Mouse (Mus musculus): ENCODE data around the gene Rnpepl1.
A peak's percentile ranks its signal among the peaks of the same experiment; 100 is the strongest.

Gene Rnpepl1

DNA sequence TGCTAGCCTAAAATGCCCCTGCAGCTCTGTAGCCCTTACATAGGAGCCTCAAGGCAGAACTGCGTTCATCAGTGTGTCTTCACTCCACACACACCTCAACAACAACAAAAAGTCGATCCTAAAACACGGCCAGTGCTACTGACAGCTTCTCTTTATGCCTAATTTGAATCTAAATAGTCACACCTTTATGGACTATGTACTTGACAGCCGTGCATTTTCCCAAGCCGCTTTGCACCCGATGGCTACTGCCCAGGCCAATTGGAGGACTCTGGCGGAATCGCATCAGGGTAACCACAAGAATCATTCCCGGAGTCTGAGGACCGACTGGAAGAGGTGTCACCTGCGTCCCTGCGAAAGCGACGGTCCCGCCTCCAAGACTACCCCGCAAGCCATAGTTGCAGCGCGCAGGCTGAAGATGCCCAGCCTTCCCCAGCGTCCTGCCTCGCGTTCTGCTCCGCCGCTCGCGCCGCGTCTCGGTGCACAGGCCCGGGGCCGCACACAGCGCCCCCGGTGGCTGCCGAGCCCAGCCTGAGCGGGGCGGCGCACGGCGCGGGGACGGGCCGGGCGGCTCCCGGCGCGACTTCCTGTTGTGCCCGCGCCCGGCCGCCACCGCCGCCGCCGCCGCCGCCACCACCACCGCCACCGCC is at the start of gene Rnpepl1:
Gene Rnpepl1, plus strand, starts transcription at position 545 of the 647 bp plus-strand sequence.
- DNase-seq (ENCODE audit: low spot score) = peak; percentile 83

DNA sequence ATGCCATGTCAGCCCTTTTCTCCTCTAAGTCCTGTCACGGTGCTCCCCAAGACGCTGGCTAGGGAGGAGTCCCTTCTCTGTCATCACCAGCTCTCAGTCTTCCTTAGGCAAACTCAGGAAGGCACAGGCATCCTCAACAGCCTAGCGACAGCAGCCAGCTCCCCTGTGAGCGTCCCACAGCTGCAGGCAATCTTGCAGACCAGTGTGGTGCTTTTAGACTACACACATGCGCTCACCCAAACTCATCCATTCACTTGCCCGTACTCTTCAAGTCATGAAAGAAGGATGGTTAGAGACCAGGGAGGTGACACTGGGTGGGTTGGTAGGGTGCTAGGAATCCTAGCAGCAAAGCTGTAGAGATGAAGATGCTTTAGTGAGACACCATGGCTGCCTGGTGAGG is 49.1 kb upstream of the Rnpepl1 start:
- DNase-seq (ENCODE audit: low spot score) = no peak

DNA sequence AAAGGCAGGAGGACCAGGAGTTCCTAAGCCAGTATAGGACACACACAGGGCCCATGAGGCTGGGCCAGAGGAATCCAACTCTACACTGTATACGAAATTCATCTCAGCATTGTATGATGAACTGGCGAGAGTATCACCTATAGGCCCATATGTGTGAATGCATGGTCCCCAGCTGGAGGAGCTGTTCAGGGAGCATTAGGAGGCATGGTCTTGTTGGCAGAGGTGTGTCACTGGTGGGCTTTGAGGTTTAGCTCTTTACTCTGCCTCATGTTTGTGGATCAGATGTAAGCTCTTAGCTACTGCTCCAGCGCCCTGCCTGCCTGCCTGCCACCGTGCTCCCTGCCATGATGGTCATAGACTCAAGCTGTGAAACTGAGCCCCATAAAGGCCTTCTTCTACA is 47.3 kb upstream of the Rnpepl1 start:
- no peak for DNase-seq (ENCODE audit: low spot score)

DNA sequence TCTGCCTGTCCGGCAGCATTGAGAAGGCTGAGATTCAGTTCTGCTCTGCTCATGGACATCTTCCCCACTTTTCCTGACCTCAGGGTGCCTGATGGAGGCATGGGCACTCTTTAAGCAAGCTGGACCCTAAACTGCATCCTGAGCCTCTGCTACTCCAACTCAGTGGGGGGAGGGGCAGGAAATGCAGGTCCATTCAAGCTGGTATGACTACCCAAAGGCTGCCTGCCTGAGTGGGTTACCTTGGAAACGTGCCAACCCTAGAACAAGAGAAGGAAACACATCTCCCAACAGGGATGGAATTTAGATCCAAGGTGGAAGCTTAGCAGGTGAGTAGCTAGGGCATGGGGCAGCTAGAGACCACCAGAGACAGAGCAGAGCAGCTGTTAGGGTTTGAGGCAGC is 44.4 kb upstream of the Rnpepl1 start:
- no peak for DNase-seq (ENCODE audit: low spot score)

DNA sequence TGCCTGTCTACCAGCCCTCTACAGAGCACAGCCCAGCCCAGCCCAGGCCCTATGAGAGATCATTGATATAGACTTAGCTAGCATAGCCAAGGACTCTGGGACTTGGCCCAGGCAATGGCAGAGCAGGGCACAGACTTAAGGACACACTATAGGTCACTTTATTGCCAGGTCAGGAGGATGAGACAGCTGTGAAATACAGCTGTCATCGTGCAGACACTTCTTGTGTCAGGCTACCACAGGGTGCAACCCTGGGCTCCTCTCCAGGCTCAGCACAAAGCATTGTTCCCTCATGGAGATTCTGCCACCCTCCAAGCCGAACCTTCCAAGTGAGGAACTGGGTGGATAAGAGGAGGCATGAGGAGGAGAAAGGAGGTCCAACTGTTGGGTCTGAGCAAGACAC is 40.6 kb upstream of the Rnpepl1 start:
- DNase-seq (ENCODE audit: low spot score) = no peak

DNA sequence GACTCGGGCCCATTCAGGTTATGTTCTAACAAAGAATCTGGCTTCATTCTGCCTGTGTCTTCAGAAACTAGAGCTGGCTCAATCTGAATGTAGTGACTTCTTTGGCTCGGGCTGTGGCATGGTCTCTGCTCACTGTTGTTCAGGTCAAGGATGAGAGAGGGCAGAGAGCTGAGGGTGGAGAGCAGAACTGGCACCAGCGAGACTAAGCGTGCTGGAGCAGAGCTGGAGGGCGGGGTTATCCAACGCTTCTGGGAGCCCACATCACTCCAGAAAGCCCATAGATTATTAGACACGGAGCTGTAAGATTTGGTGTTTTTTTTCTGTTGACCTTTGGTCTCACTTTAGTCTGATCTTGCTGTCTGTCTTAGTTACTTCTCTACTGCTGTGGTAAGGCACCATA is 37.9 kb upstream of the Rnpepl1 start:
- DNase-seq (ENCODE audit: low spot score) = no peak

DNA sequence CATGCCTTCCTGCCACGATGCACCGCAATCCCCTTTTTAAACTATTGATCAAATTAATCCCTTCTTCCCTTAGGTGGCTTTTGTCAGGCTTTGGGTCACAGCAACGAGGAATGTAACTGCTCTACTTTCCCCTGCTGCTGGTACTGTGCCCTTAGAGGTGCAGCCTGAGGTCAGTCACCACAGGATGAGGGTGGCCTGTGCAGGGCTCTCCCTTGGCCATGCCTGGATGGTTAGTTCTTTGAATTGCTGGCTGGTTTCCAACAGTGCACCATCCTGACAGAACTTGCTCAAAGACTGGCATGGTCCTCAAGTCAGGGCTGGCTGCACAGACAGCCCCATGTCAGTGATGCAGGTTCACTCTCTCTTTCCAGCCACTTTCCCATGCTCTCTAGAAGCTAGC is 36.6 kb upstream of the Rnpepl1 start:
- DNase-seq (ENCODE audit: low spot score) = no peak

DNA sequence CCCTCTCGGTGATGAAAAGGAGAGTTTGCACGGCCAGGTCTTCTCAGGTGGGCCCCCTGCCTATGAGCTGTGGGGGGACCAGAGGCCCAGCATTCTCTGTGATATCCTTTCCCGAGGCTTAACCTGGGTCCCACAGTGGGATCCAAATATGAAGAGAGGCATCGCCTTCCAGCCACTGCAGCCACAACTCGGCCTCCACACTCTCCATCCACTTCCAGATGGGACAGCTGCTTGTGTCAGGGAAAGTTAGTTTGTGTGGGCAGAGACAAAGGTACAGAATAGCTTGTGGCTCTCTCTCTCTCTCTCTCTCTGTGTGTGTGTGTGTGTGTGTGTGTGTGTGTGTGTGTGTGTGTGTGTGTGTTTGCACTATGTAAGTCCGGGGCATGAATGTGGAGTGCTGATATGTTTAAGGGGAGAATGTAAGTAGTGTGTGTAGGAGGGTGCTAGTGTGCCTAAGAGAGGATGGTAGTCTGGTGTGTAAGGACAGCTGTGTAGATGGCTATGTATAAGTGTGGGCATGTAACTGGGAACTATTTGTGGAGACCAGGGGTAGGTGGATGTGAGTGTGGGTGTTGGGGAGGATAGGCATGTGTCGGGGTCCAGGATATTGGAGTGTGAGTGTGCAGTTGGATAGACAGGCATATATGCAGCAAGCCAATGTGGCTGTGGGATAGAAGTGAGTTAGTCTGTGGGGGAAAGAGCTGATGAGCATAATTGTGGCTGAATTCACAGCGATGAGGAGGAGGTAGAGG is 35.0 kb upstream of the Rnpepl1 start:
- DNase-seq (ENCODE audit: low spot score) = no peak

DNA sequence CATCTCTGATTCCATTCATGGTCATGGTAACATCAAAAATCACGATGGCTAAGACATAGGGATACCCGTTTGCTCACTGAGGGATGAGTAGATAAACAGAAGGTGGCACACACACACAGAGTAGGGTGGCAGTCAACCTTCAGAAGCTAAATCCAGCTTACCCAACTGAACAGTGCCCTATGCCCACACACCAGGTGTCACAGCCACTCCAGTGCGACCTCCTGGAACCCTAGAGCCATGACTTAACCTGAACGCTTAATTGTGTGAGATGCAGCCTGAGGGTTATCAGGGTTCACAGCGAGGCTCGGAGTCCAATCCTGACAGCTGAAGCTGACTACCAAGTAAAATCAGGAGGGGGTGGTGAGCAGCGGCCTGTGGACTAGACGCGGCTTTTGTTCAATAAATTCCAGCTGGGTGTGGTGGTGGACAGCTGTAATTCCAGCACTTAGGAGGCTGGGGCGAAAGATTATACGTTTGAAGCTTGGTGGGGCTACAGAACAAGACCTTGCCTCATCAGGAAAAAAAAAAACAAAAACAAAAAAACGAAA is 33.1 kb upstream of the Rnpepl1 start:
- no peak for DNase-seq (ENCODE audit: low spot score)

DNA sequence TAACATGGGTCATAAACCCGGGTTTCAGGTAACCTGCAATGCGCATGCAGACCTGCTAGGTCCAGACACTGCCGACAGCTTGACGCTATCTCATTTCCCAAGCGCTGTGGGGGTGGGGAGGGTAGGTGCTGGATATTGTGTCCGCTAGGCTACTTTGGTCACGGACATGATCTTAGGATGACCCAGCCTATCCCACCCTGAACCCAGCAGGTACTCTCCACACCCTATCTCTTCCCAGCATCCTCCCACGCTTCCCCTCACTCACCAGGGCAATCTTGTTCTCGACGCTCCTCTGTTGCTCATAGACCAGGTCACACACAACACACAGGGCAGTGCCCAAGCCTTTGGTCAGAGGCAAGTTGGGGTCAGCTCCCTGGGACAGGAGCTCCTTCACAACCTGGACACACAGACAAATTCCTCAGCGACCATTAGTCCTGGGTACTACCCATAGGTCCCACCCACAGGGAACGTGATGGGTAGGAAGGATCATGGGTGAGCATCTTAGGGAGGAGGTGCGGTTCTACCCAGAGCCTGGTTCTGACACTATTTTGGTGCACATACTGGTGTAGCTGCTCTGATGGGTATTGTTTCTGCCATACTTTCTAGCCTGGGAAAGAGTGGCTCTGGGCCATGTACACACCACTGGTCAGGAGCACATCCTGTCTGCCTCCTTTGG is 32.4 kb upstream of the Rnpepl1 start:
- DNase-seq (ENCODE audit: low spot score) = no peak

DNA sequence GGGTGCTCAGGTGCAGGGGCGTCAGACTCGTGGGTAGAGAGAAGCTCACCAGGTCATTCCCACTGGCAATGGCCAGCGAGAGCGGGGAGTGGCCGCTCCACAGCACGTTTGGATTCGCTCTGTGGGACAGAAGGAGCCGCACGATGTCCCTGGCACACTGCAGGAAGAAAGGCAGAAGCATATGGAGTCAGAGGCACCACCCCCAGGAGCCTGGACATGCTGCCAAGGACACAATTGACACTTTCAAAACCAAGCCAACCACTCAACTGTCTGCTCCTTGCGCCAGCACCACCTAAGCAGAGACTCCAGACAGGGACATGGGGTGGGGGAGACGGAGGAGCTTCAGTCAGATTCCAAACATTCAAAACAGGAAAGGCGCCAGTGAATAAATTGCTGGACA is 31.3 kb upstream of the Rnpepl1 start:
- no peak for DNase-seq (ENCODE audit: low spot score)

DNA sequence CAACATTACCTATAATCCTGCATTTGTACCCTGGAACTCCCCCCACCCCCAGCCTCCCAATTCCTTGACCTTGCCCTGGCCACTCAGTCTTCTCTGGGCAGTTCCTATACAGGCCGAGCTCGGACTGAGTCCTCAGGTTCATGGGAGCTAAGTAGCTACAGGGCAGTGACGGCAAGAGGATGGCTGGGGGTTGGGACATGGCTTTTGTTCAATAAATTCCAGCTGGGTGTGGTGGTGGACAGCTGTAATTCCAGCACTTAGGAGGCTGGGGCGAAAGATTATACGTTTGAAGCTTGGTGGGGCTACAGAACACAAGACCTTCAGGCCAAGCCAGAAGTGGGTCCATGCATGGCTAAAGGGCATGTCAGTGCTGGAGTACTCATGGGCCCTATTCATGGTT is 30.5 kb upstream of the Rnpepl1 start:
- DNase-seq (ENCODE audit: low spot score) = no peak

DNA sequence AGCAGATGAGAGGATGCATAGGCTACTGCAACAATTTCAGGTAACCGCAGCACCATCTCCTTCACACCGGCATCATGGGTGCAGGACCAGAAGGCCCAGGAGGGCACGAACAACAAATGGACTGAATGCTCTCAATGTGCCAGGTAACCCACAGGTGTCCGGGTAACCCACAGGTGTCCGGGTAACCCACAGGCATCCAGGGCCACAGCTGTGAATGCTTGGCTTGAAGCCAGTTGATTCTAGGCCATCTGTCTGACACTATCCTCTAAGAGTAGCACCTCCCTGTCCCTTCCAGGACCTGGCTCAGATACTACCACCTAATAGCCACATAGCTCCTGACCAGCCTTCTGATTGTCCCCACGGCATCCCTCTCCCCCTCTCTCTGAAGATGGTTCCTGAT is 28.6 kb upstream of the Rnpepl1 start:
- no peak for DNase-seq (ENCODE audit: low spot score)

DNA sequence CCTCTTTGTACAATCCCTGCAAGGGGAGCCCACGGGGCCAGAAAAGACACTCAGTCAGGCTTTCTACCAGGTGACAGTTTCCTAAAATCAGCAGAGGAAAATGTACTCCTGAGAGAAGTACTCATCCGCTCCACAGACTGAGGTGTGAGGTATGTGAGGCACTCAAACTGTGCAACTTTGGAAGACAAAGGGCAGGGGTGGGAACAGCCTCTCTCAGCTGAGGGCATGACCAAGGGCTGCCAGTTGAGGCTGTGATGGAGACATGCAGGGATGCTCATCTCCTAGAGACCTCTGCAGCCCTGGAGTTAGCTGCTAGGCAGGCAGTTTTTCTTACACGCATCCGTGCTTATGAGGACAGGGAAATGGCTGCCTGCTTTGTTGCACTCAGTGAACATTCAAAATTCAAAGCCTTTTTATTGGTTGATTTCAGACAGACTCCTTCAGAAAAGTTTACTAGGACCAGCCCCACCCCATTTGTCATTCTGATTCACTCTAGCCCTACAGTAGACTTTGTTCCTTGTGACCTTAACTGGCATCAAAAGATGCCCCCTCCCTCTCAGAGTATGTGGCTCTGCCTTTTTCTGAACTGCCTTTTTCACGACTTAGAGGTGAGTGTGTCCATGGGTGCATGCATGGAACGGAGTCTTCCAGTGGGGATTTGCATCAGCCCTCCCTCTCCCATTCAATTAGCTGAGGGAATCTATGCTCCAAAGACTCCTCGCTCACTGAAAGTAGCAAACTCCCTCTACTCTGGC is 21.5 kb upstream of the Rnpepl1 start:
- no peak for DNase-seq (ENCODE audit: low spot score)

DNA sequence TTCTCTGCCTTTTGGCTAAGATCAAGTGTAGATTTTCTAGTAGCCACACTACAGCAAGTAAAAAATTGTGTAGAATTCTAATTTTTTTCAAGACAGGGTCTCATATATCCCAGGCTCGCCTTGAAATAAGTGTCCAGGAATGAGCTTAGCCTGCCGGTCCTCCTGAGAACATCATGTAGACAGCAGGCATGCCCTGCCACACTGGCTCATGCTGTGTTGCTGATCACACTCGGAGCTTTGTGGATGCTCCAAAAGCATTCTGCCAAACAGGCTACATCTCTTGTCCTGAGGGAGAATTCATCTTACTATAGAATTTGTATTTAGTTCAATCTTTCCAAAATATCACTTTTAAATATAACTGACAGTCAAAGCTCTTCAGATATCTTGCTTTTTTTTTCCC is 17.8 kb upstream of the Rnpepl1 start:
- no peak for DNase-seq (ENCODE audit: low spot score)

DNA sequence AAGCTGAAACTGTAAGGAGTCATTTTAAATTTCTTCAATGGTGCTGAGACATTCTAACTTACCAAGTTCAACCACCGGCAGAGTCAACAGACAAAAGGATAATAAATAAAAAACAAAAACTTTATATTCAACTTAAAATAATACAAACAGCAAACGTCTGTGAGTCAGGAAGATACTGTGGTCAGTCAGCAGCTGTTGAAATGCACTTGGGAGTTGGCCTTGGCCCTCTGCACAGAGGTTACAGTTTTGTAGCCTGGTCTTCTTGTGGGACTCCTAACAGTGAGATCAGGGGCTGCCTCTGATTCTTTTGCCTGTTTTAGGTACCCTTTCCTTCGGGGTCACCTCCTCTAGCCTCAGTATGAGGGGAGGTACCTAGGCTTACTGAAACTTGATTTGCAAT is 16.7 kb upstream of the Rnpepl1 start:
- DNase-seq (ENCODE audit: low spot score) = no peak

DNA sequence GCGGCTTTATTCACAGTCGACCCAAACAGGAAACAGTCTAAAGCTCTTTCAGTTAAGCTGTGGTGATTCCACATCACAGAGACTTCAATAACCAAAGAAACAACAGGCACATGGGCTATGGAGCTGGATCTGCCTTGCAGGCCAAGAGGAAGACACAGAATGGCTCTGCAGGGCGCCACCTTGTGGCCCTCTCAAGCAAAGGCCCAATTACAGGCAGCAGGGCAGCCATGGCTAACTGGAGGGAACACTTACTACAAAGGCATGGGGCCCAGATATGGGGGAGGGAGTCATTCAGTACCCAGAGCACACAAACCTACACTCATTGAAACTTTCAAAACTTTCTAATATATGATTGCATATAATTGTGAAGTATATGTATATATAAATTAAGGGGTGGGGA is 15.5 kb upstream of the Rnpepl1 start:
- DNase-seq (ENCODE audit: low spot score) = peak; percentile 85

DNA sequence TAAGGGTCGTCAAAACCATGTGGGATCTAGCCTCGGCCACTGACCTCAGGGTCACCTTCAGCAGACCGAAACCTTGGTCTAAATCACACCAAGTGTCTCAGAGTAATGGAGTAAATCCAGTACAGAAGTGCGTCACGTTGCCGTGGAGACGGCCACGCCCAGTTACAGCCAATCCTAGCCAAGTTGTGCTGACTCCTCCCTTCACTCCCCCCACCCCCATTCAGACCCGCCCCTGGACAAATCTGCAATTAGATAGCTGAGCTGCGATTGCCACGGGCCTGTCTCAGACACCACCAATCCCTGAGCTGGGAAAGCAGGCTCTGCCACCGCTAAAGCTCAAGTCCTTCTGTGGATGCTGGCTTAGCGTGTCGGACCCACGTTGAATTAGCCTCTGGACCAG is 7.8 kb upstream of the Rnpepl1 start, which contains the start of gene Ankmy1:
Gene Ankmy1, minus strand, starts transcription at position 121 of the 400 bp plus-strand sequence.
- DNase-seq (ENCODE audit: low spot score) = peak; percentile 71

DNA sequence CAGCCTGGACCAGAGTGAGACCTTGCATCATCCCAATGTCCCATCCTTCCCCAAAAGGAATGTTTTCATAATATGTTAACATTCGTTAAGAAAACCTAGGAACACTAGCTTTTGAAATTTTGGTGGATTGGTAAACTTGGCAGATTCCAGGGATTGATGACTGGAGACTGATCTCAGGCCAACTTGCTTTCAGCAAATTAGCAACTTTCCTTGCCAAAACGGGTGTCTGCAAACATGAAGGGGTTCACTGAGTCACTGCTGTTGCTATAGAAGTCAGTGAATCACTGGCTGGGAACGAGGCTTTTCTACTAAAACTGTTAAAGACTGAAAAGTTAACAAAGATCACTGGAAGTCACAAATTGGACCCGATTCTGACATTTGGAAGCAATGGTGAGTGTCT is 7.0 kb upstream of the Rnpepl1 start:
- DNase-seq (ENCODE audit: low spot score) = no peak

DNA sequence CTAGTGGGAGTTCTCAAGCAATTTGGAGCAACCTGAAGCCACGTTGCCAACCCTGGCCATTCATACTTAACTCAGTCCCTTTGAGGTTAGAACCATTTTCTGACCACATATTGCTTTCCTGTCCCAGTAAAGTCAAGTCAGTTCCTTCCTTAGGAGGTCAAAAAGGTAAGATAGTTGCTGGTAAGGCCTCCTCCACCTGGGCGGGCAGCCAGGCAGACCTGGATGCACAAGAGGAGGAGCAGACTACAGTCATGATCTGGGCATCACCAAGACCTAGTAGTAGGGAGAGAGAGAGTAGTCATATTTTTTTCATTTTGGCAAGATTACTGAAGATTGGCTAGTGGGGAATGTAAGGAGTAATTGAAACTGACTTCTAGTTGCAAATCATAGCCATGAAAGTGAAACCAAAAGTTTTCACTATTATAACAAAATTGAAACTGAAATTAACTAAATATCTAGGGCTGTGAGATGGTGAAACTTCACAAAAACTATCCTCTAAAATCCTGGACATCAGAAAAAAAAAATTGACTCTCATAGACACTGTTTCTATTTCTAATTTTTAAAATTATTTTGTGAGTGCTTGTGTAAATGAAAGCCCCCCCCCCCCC is 4.8 kb upstream of the Rnpepl1 start:
- no peak for DNase-seq (ENCODE audit: low spot score)

DNA sequence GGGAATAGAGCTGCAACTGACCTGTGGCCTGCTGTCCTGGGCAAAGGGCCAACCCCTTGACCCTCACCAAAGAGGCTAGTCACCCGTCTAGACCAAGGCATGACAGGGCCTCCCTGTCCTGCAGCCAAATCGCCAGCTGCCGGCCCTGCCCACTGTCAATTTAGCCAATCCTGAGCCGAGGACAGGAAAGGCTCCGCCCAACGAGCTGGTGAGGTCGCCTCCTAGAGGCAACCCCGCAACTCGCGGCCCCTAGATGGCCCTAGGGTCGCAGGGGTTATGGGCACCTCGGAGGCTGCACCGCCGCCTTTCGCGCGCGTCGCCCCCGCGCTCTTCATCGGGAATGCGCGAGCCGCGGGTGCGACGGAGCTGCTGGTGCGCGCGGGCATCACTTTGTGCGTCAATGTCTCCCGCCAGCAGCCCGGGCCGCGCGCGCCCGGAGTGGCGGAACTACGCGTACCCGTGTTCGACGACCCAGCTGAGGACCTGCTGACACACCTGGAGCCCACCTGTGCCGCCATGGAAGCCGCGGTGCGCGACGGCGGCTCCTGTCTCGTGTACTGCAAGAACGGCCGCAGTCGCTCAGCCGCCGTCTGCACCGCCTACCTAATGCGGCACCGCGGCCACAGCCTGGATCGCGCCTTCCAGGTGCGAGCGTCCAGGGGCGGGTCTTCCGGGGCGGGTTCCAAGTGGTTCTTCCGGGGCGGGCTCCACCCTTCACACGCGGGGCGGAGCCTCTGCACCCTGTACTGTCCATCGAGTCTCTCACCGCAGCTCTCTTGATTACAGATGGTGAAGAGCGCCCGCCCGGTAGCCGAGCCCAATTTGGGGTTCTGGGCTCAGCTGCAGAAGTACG is 3.6 kb upstream of the Rnpepl1 start, which contains the start of gene Dusp28:
Gene Dusp28, plus strand, starts transcription at position 203 of the 853 bp plus-strand sequence.
- DNase-seq (ENCODE audit: low spot score) = peak; percentile 91
